Mouse (Mus musculus) heart, postnatal 36 days (tissue): ENCODE measurements around the gene Slc7a1. TPM values are rescaled to one million over a fixed set of nuclear protein-coding genes. Genes with fewer than 3 reads are reported as not detected.

Experiments used
- DNase-seq, 2 experiments: peaks; one replicate each; pipeline ENCODE4 v3.0.0; 2021 to 2022
- intact Hi-C: fragments of 180-260 bp; cut with DNase I; formaldehyde crosslinking; loops from one replicate; pipeline ENCODE4 v1.15.1; 2025
- total RNA-seq, 2 experiments: library from RNA; stranded (reverse); gene quantifications; 2 replicates each; pipeline ENCODE4 v1.2.3; 2021

Slc7a1 gene
- total RNA-seq, 2 experiments from 2014 or later, result 9.3 to 20.3 TPM

DNA sequence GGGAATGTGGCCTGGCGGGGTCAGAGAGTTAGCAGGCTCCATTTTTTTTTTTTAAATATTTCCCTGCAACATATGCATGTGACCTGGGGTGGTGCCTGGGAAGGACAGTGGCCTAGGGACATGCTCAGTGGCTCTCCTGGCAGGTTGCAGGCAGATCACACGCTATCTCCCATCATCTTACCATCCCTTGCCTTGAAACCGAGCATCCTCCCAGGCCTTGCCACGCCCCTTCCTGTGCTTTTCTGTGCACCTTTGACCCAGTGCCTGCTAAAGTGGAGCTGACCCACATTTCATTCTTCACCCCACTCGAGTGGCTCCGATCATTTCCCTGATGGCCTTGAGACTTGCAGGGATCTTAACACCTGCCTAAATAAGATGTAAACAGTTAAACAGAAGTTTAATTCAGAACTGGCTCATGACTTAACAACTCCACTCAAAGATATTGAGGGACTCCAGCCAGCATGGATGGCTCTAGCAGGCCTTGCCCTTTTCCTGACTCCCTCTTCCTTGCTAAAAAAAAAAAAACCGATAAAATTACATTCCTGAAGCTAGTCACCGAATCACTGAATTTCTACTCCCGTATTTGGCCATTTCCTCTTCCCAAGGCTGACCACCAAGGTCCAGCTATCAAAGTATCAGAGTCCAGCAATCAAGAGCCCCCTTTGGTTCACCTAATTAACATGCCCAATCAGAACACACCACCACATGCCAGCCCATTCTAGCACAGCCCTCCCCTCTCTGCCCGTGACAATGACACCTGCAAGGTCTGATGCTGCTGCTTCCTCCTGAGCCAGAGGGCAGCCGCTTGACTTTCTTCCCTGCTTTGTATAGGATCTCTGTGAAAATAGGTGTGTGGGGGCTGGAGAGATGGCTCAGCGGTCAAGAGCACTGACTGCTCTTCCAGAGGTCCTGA, 27.4 kb downstream of the Slc7a1 start:
- DNase-seq, result no peak
- intact Hi-C loops, result no loop called here

DNA sequence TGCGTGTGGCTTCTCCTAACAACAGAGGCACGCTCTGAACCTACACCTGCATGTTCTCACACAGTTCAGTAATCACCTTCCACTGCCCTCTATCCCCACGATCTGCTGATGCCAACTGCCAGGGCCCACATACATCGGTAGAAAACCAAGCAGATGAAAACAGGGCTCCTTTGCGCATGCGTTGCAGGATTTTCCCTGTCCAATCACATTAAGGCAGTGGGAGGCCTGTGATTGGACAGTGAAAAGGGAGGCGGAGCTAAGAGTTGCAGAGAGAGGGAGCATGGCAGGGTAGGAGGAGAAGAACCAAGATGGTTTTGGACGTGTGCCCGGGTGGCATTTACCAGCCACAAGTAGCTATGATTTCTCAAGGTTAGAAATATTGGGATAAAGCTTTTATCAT, 28.3 kb downstream of the Slc7a1 start:
- intact Hi-C loops, result no loop called here
- DNase-seq, result no peak

DNA sequence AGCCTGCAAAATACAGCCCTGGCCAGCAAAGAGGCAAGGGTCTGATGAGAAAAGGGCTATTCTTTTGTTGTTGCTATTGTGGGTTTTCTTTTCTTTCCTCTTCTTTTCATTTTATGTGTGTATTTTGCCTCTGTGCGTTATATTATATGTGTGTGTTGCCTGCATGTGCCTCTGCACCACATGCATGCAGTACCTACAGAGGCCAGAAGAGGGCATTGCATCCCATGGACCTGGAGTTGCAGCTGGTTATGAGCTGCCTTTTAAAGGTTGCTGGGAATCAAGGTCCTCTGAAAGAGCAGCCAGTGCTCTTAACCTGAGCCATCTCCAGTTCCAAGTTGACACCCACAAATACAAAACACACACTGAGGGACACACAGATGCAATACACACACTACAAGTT, 29.1 kb downstream of the Slc7a1 start:
- intact Hi-C loops, result no loop called here
- DNase-seq, result peak in 1 of 2 experiments; percentile 40

DNA sequence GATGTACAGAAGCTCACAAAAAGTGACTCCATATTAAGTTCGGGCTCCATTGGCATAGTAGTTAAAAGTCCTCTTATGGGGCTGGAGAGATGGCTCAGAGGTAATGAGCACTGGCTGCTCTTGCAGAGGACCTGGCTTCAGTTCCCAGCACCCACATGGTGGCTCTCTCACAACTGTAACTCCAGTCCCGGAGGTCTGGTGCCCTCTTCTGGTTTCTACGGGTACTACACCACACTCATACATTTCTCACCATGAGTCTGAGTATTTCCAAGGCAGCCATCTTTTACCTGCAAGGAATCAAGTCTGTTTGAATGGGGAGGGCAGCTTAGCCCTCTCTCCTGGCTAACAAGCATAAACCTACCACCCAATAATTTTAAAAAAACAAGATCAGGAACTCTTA, 30.5 kb downstream of the Slc7a1 start:
- intact Hi-C loops, result no loop called here
- DNase-seq, result no peak

DNA sequence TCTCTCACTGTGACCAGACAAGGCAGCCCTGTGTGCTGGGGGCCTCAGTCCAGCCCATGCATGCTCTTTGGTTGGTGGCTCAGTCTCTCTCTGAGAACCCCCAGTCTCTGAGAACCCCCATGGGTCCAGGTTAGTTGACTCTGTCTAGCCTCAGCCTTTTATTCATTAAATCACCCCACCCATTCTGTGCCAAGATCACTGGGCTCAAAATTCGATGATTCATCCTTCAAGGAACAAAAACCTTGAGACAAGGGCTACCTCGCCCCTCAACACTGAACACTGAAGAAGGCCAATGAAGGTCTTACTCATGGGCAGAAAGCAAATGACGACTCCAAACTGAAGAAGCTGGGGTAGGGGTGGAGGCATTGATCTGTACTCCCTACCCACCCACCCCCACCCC, 31.9 kb downstream of the Slc7a1 start:
- no peak for DNase-seq
- intact Hi-C loops, result no loop called here

DNA sequence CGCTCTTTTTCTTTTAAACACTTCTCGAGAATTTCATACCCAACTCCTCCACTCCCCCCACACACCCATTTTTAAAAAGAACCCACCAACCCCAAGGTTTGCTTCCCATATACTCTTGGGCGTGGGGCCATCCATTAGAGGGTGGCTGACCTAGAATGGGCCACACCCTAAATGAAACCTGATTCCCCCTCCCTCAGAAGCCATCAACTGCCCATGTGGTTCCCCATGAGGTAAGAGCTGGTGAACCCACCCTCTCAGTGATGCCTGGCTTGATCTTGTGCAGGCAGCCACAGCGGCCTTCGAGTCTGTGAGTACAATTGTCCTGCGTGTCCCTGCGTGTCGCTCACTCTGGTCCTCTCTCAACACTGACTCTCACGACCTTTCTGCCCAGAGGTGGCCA, 33.2 kb downstream of the Slc7a1 start:
- intact Hi-C loops, result no loop called here

DNA sequence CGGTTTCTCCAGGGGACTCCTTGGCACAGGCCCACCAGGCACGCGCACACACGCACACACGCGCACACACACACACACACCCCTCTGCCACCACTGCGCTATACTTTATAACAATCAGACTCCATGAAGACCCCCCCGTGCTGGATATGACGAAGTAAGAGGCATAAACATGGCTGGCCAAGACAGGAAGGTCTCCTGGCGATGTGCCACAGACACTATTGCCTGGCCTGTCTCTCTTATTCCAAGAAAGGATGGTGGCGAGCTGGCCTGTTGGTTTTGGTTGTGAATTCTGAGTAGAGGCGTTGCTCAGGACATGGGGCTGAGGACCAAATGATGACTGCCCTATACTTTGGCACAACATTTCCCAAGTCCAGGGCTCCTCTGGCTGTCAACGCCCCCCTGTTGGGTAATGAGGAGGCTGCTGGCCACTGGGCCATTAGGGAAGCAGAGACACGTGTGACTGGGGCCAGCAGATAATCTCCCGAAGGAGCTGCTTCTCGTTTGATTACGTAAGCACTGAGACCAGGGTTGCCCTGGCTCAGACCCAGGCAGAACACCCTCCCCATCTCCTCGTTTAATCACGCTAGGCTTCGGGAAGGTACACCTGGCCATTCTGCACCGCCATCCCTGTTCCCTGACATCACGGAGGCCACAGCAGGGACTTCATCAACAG, 36.1 kb downstream of the Slc7a1 start:
- intact Hi-C loops, result no loop called here
- DNase-seq, result no peak

More for the DNA sequence above, 33.2 kb downstream of the Slc7a1 start:
- DNase-seq, result no peak

DNA sequence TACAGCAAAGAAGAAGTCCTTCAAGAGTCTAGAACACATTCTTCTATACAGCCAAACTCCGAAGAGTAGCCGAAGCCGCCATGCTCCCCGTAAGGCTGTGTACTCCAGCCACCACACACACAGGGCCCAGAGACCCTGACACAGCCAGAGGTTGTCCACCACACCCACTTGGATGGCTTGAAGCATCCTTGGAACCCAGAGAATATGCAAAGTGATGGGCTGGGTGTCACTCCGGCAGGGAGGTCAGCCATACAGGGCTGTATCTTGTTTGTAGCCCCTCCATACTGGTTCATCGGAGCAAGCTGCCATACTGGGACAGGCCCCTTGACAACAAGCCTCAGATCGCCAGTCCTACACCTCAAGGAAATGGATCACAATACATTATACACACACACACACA, 37.4 kb downstream of the Slc7a1 start:
- no peak for DNase-seq

DNA sequence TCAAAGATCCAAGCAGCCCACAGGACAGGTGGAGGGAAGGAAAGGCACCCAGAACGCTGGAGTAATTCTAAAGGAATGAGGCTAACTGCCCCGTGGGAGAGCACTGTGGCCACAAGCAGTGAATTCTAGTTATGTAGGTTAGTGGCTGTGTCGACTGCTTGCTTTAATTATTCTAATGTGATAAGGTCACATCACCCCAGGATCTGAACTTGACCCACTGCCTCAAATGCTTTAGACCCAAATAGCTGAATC, 38.0 kb downstream of the Slc7a1 start:
- no peak for DNase-seq
- intact Hi-C loops, result no loop called here

More for the DNA sequence above, 37.4 kb downstream of the Slc7a1 start:
- intact Hi-C loops, result no loop called here

DNA sequence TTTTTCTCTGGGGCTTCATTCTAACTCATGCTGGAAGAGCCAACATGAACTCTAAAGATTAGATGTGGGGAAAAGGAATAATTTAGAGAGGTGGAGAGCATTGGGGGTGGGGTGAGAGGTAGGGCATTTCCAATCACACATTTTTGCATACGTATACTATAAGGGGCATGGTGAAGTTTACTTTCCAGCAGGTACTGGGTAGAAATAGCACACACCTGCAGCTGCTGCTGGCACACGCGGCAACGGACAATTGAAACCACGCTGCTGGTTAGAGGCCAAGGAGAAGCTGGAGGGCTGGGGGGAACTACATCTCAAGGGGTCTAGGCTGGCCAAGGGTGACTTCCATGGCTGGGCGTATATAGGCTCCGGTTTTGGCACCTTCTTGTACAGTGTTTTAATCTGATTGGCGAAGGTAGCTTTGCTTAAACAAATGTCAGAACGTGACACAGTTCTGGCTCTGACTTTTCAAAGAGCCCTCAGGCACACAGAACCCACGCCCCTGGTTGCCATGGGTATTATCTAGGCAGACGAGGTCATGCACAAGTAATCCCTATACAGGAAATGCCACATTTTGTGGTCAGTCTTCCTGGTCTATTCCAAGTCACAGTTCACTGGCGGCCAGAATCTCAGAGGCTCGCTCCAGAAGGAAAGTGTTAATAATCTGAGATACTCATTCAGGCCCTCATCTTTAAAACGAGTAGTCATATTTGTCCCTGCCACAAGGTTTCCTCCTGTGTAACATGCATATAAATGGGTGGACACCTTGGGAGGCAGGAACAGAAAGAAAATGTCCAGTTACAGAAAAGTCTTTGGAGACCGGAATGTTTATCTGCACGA, 38.6 kb downstream of the Slc7a1 start:
- intact Hi-C loops, result no loop called here
- no peak for DNase-seq

DNA sequence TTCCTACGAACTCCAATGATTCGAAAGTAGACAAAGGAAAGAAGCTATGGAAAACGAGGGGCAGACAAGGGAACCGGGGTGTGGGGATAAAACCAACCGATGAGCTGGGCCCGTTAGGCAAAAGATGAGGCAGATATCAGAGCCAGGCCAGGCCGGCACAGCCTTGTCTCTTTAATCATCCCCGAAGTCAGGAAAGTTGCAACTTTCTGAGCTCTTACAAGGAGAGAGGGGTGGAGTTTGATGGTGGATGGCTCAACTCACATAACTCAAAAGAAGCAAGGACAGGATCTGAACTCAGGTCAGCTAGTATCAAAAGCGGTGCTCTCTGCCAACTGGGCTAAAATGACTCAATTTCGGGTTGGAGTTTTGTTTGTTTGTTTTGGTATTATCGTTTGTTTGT, 40.6 kb downstream of the Slc7a1 start:
- no peak for DNase-seq
- intact Hi-C loops, result loop anchor here (5.0 kb wide), 1 partner anchor 38 kb away; the partner anchor contains the start of gene Slc7a1

DNA sequence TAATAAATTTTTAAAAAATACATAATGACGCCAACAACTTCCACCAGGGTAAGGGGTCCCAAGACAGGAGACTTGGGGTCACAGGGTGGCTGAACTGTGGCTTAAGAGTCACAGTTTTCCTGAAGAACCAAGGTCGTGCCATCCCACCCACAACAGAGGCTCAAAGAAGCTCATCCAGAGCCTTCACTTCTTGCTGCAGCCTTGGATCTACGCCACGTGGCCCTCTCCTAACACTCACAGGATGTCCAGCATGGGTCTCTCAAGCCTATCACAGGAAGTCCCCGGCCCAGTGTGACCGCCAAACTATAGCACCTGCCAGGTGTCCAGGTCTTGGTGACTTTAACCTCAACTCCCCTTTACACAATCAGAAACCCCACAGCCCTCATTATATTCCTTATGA, 42.5 kb downstream of the Slc7a1 start:
- DNase-seq, result no peak
- intact Hi-C loops, result loop anchor here (5.0 kb wide), 1 partner anchor 40 kb away; the partner anchor contains the start of gene Slc7a1

DNA sequence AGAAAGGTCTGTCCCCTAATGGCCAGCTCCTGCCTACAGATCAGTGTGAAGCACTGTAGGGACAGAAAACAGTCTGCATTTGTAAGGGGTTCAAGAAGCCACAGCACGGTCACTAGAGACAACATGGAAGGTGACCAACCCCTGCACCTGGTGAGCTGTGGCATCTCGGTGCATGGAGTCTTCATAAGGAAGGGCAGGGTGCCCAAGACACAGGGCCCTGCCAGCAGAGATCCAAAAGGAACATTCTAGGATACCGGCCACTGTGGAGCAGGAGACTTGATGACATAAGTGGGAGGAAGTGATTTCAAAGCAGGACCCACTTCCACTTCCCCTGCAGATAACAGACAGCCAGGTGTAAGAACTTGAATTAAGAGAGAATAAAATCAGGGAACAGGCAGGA, 43.9 kb downstream of the Slc7a1 start:
- no peak for DNase-seq
- intact Hi-C loops, result loop anchor here (5.0 kb wide), 1 partner anchor 41 kb away; the partner anchor contains the start of gene Slc7a1

DNA sequence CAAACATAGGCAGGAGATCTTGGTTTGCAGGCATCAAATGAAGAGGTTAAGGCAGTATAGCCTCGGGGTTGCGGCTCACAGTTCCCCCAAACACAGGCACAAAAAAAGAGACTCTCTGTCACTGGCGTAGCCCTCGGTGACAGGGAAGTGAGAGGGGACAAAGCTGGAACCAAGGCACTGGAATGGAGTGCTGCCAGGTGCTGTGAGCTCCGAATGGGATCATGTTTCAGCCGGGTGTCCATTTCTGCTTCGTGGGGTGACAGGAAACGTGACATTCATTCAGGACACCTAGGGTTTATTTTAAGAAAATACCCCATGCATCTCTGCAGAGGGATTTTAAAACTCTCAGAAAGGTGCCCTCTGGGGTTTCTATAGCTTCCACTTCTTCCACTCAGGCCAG, 45.2 kb downstream of the Slc7a1 start:
- intact Hi-C loops, result no loop called here
- DNase-seq, result no peak

DNA sequence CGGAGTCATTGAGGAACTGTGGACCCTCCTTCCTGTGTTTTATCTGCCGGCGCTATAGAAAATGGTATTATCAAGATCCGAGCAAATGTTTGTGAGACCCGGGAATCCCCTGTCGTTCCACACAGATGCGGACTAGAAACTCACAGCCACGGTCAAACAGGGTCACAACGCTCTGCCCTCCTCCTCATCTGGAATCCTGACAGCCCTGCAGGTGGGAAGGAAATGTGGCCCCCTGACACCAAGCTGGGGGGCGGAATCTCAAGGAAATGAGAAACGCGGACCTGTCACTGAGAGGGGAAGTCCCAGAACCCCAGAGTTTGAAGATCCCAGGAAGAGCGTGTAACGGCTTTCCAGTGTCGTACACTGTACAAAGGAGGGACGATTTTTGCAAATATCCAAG, 46.3 kb downstream of the Slc7a1 start:
- no peak for DNase-seq
- intact Hi-C loops, result no loop called here

DNA sequence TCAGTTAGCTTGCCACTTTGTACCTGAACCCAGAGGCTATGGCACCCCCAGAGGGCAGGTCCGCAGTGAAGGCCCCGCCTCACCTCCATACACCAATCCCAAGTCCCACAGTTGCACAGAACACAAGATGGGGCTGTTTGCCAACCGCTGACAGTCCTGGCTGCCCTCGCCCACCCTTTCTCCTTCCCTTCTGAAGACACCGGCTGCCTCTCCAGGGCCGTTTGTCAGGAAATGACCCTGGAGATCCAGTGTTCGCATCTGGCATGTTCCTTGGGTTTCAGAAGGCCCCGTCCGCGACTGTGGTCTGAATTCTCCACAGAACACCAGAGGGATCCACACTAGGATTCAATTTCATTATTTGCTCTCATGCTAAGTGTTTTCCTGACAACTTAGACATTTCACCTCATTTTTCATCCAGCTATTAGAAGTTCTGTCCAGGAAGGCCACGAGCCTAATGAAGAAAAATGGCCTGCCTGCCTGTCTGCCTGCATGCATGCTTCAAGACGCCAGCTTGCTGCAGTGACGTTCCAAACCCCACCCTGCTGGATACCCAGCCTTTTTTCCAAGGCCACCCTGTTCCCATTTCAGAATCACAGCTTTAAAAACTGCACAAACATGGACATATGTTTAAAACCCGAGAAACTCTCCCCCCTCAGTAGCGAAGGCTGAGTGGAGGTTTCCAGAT, 50.2 kb downstream of the Slc7a1 start:
- intact Hi-C loops, result no loop called here
- no peak for DNase-seq

DNA sequence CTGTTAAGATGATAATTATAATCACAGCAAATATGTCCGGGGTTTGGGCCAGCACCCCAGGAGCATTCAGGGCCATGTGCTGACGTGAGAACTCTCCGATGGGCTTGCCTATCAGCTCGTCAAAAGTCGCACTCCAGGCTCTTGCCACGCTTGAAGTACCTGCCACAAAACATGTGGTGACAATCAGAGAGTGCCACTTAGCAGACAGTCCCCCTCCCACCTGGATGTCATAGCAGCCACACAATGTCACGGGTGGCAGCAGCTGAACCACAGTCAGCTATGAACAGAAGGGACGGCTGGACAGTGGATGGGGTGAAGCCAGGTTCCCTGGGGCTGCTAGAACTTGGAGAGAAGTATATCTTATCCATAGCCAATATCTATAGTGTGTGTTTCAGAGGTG, 51.6 kb downstream of the Slc7a1 start:
- intact Hi-C loops, result no loop called here
- no peak for DNase-seq

DNA sequence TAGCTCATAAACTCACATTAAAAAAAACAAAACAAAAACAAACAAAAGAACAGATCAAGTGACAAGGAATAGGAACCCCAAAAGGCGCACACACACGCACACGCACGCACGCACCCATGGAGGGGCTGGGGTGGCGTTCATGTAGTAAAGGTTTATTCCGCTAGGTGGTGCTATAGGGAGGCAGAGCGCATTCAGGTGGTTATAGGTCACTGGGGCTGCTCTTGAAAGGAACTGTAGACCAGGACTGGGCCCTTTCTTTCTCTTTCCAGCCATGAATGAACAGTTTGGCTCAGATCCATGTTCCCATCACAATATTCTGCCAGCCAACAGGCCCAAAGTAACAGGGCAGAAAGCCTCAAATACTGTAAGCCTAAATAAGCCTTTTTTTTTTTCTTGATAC, 53.2 kb downstream of the Slc7a1 start:
- DNase-seq, result no peak
- intact Hi-C loops, result no loop called here

DNA sequence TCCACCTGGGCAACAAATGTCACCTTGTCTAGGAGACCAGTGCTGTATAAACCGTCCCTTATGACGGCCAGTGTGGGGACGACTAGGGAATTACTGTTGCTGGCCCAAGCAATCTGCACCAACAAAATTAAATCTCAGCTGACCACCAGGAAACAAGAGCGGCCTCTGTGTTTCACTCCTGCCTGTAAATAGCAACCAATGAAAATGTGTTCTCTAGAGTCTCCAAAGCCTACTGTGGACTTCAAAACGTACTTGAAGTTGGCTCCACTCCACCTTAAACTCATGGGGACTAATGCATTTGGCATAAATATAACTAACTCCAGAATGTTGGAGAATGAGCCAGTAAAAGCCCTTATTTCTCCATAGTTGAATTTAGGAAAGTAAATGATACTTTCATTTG, 55.3 kb downstream of the Slc7a1 start:
- intact Hi-C loops, result no loop called here
- DNase-seq, result no peak

DNA sequence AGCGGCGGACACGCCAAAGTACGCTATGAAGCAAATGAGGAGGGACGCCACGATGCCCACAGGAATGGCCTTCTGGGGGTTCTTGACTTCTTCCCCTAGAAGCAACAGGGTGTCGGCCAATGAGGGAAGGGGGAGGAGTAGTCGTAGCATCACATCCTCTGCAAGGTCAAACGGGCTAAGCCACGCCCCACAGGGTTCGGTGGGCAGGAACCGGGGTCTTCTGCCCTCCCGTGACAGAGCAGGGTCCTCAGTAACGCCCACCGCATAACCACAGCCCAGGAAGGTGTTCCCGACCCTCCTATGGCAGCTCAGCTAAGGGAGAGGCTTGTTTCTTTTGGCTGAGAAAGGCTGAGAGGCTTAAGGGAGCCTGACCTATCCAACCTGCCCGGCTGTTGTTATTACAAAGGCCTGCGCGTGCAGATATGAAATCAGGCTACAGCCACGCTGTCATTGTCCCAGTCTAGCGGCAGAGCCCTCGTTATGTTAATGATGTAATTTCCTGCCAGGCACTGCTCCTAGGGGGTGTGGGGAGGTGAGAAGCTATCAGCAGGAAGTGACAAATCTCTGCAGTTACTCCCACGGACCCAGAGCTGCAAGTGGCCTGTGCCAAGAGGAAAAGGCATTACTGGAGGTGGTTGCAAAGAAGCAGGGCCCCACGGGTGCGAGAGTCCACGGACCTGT, 57.5 kb downstream of the Slc7a1 start:
- peak; percentile 51 to 66 for DNase-seq
- intact Hi-C loops, result no loop called here
